Mouse (Mus musculus) myocyte (in vitro differentiated cells): ENCODE measurements around the gene Dcaf17. TPM values are rescaled to one million over a fixed set of nuclear protein-coding genes. Genes with fewer than 3 reads are reported as not detected.

Experiments used
- H3K27me3 ChIP-seq: one replicate; pipeline ENCODE4 v1.6.1; 2011; ENCODE audit not compliant: control insufficient read depth, insufficient read depth, insufficient read length
- H3K36me3 ChIP-seq: one replicate; pipeline ENCODE4 v1.6.1; 2011; ENCODE audit not compliant: control insufficient read depth, insufficient read depth
- H3K4me2 ChIP-seq: one replicate; pipeline ENCODE4 v1.6.1; 2011; ENCODE audit warnings: low read depth, control low read depth
- H3K4me3 ChIP-seq: one replicate; pipeline ENCODE4 v1.5.1; 2011; ENCODE audit warnings: mild to moderate bottlenecking, control low read depth, moderate library complexity
- H3K79me2 ChIP-seq: one replicate; pipeline ENCODE4 v1.6.1; 2011; ENCODE audit not compliant: control insufficient read depth, insufficient read depth
- H3ac ChIP-seq: one replicate; pipeline ENCODE4 v1.6.1; 2011; ENCODE audit not compliant: control insufficient read depth, insufficient read length
- CEBPB ChIP-seq: IDR thresholded peaks from 2 replicates; pipeline ENCODE4 v1.6.1; 2011; ENCODE audit warnings: mild to moderate bottlenecking, moderate library complexity; ENCODE audit not compliant: poor library complexity, insufficient read depth, severe bottlenecking
- E2F4 ChIP-seq: IDR thresholded peaks from one replicate; pipeline ENCODE4 v1.6.1; 2011; ENCODE audit warnings: mild to moderate bottlenecking, control low read depth, moderate library complexity; ENCODE audit not compliant: insufficient read depth
- MAX ChIP-seq: IDR thresholded peaks from one replicate; pipeline ENCODE4 v1.6.1; 2011; ENCODE audit warnings: low read depth, mild to moderate bottlenecking, control low read depth
- MYOD1 ChIP-seq, 3 experiments: IDR thresholded peaks; one replicate each; pipeline ENCODE4 v1.6.1; 2011; ENCODE audit warnings: control low read depth in 2 of 3, low read depth in 2 of 3, mild to moderate bottlenecking in 2 of 3, moderate library complexity in 1 of 3; ENCODE audit not compliant: insufficient read length in 2 of 3, control insufficient read depth in 1 of 3
- MYOG ChIP-seq, 3 experiments: IDR thresholded peaks; one replicate each; pipeline ENCODE4 v1.6.1; 2011; ENCODE audit warnings: control low read depth in 2 of 3, low read depth in 2 of 3, mild to moderate bottlenecking in 2 of 3; ENCODE audit not compliant: insufficient read length in 2 of 3, control insufficient read depth in 1 of 3, insufficient read depth in 1 of 3
- POLR2A ChIP-seq: IDR thresholded peaks from one replicate; pipeline ENCODE4 v1.6.1; 2011; ENCODE audit warnings: low read depth, mild to moderate bottlenecking, control low read depth, moderate library complexity; ENCODE audit not compliant: insufficient read length
- POLR2AphosphoS2 ChIP-seq: IDR thresholded peaks from one replicate; pipeline ENCODE4 v1.6.1; 2011; ENCODE audit warnings: low read depth, control low read depth; ENCODE audit not compliant: insufficient read length
- REST ChIP-seq: IDR thresholded peaks from one replicate; pipeline ENCODE4 v1.6.1; 2011; ENCODE audit warnings: mild to moderate bottlenecking, control low read depth, moderate library complexity; ENCODE audit not compliant: insufficient read depth, insufficient read length
- SRF ChIP-seq: IDR thresholded peaks from one replicate; pipeline ENCODE4 v1.6.1; 2011; ENCODE audit warnings: low read depth; ENCODE audit not compliant: control insufficient read depth, insufficient read length
- TCF12 ChIP-seq: IDR thresholded peaks from one replicate; pipeline ENCODE4 v1.6.1; 2011; ENCODE audit warnings: mild to moderate bottlenecking, control low read depth; ENCODE audit not compliant: poor library complexity, insufficient read depth, severe bottlenecking
- TCF3 ChIP-seq: IDR thresholded peaks from one replicate; pipeline ENCODE4 v1.6.1; 2011; ENCODE audit warnings: low read depth, control low read depth; ENCODE audit not compliant: insufficient read length
- USF1 ChIP-seq: IDR thresholded peaks from one replicate; pipeline ENCODE4 v1.6.1; 2011; ENCODE audit warnings: low read depth, mild to moderate bottlenecking, control low read depth, moderate library complexity
- polyA plus RNA-seq: library from polyadenylated mRNA; unstranded; fragments of >200 nt; fragmentation: generic; extraction: Trizol; gene quantifications from one replicate; pipeline ENCODE4 v1.2.1, GENCODE M21; 2012; ENCODE audit warnings: missing spikeins

Gene Dcaf17
- polyA plus RNA-seq, 1 experiment: 1.9 TPM

DNA sequence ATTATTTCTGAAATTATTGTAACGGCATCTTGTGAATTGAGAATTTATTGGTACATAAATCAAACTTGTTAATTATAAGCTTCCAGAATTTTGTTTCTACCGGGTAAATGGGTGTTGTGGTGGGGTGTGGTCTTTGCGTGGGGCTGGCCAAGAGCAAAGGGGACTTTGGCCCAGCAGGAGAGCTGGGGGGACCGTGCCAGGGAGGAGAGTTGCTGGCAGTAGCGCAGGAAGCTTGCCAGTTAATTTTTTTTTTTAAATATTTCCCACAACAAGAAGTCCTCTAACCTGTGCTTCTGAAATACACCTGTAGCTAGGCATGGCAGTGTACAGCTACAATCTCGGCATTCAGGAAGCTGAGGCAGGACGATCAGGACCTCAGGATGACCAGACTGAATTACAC, 4.6 kb upstream of the Dcaf17 start:
- Histone ChIP-seq H3K27me3 (no peaks in the 10 kb centered on the region), H3K36me3 (no peaks in the 10 kb centered on the region)

DNA sequence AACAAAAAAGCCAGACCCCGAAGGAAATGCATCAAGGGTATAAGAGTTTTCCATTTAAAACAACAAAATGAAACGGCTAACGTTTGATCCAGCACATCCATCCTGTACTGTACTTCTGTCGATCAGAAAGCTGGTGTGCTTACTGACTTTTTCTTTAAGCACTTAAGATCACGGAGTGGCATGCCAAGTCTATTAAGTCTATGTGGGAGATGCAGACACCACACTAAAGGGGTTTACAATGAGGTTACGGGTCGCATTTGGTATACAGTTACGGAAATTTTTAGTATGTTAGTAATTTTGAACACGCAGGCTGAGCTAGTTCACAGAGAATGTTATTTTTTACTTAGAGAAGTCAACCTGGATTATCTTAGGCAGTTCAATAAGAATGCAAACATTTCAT, 412 bp upstream of the Dcaf17 start:
- no peaks in the 10 kb centered on the region for H3K79me2 ChIP-seq
- no peak overlapping the region for H3ac ChIP-seq
- no peaks in the 10 kb centered on the region for H3K36me3 ChIP-seq
- TF ChIP-seq POLR2A: no peak
- TF ChIP-seq MYOD1 (IDR thresholded peaks at IDR 0.05; ENCODE audit: control insufficient read depth in 1 of 3, insufficient read length in 2 of 3, low read depth in 2 of 3): no peak
- no peak for TF ChIP-seq POLR2AphosphoS2
- no peak for TF ChIP-seq SRF
- no peak for TF ChIP-seq MAX
- TF ChIP-seq TCF3: no peak
- no peak for TF ChIP-seq TCF12
- no peak for TF ChIP-seq CEBPB
- TF ChIP-seq REST: no peak
- TF ChIP-seq USF1: no peak
- no peak for TF ChIP-seq E2F4
- no peak for TF ChIP-seq MYOG (IDR thresholded peaks at IDR 0.05; ENCODE audit: control insufficient read depth in 1 of 3, insufficient read depth in 1 of 3, insufficient read length in 2 of 3, low read depth in 2 of 3)
- peak overlapping the region; percentile 83 for H3K4me2 ChIP-seq
- no peaks in the 10 kb centered on the region for H3K27me3 ChIP-seq
- H3K4me3 ChIP-seq: peak overlapping the region; percentile 88

More for the DNA sequence above, 4.6 kb upstream of the Dcaf17 start:
- Histone ChIP-seq H3ac (no peak overlapping the region), H3K4me3 (no peak overlapping the region), H3K79me2 (peaks cover 4% of the 10 kb centered on the region), H3K4me2 (no peak overlapping the region)
- TF ChIP-seq USF1 (no peak), MYOG (IDR thresholded peaks at IDR 0.05; ENCODE audit: control insufficient read depth in 1 of 3, insufficient read depth in 1 of 3, insufficient read length in 2 of 3, low read depth in 2 of 3) (no peak), CEBPB (no peak), E2F4 (no peak), POLR2A (no peak), TCF12 (no peak), TCF3 (no peak), MYOD1 (IDR thresholded peaks at IDR 0.05; ENCODE audit: control insufficient read depth in 1 of 3, insufficient read length in 2 of 3, low read depth in 2 of 3) (no peak), MAX (no peak), SRF (no peak), REST (no peak), POLR2AphosphoS2 (no peak)

DNA sequence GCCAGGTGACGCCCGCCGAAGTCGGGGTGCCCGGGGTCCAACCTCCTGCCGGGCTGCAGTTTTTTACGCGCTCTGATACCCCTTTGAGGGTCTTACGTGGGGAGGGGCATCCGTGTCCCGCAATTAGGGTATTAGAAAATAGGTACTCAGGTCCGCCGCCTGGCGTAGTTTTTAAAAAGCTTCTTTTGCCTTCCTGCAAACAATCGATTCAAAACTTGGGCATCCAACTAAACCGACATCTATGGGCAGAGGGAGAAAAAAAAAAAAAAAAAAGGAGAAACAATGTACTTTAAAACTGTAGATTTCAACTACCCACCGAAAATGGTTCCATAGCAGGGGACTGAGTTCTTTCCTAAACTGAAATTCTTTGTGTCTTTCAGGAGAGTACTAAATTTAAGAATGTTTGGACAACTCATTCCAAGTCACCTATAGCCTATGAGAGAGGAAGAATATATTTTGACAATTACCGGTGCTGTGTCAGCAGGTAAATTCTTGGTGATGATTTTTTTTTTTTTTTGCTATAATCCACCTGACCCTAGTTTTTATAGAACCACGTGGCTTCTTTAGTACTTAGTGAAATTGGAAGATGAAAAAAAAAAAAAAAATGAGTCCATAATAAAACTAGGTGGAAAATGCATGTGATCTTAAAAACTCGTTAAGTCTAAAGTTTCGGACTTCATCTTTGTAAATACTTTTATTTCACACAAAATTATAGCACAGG, 1.1 kb downstream of the Dcaf17 start:
- Histone ChIP-seq H3K79me2 (no peaks in the 10 kb centered on the region), H3K4me3 (peak overlapping the region; percentile 88), H3K36me3 (peaks cover 4% of the 10 kb centered on the region), H3K4me2 (peak overlapping the region; percentile 84), H3ac (peak overlapping the region; percentile 41), H3K27me3 (no peaks in the 10 kb centered on the region)
- no peak for TF ChIP-seq SRF
- TF ChIP-seq TCF3: no peak
- TF ChIP-seq USF1: no peak
- TF ChIP-seq POLR2A: no peak
- no peak for TF ChIP-seq REST
- no peak for TF ChIP-seq MAX
- TF ChIP-seq E2F4: no peak
- no peak for TF ChIP-seq MYOG (IDR thresholded peaks at IDR 0.05; ENCODE audit: control insufficient read depth in 1 of 3, insufficient read depth in 1 of 3, insufficient read length in 2 of 3, low read depth in 2 of 3)

DNA sequence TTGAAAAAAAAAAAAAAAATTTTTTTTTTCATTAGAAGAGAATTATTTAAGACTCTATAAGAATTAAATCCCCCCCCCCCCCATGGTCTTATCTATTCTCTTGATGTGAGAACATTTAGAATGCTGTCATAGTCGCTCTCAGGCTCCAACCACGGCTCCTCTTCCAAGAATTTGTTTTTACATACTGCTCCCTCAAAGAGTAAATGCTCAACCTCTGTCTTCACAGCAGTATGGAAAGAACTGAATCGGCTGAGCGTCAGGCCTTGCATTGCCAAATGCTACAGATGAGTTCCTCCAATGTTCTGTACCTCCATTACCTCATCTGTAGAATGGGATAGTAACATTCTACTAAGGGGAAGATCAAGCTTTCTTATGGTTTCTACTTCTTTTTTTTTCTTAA, 16.5 kb downstream of the Dcaf17 start:
- Histone ChIP-seq H3K27me3 (no peaks in the 10 kb centered on the region), H3K4me3 (no peak overlapping the region), H3K4me2 (no peak overlapping the region), H3K36me3 (peaks cover 3% of the 10 kb centered on the region), H3K79me2 (no peaks in the 10 kb centered on the region), H3ac (no peak overlapping the region)
- TF ChIP-seq TCF3 (no peak), POLR2A (no peak), SRF (no peak), TCF12 (no peak), REST (no peak), MYOG (IDR thresholded peaks at IDR 0.05; ENCODE audit: control insufficient read depth in 1 of 3, insufficient read depth in 1 of 3, insufficient read length in 2 of 3, low read depth in 2 of 3) (no peak), MYOD1 (IDR thresholded peaks at IDR 0.05; ENCODE audit: control insufficient read depth in 1 of 3, insufficient read length in 2 of 3, low read depth in 2 of 3) (no peak), POLR2AphosphoS2 (no peak), MAX (no peak), USF1 (no peak), E2F4 (no peak)
